Comparison of ENCODE assay signal across 10 mouse cellular contexts in genomic region chr9:56604797-56605442, GRCm38 (mm10).
A peak's percentile ranks its signal among the peaks of the same experiment; 100 is the strongest.
DNase-seq lines count a peak whose midpoint lies in the region.
"Had no signal": no experiment of that assay in that cellular context is flagged by ENCODE, and none has a peak within 500 bp of the region (broad histone marks: within the 10 kb centered on the region; RNA-seq: fewer than 3 reads in every experiment).

No protein-coding gene starts in this region.

- peak; percentile 21 to 54 for DNase-seq in cerebellum, postnatal 25 days
- no peak for DNase-seq in cerebellum, postnatal 4 days (ENCODE audit: low spot score in 2 of 2)
- DNase-seq in testis, postnatal 10 days (ENCODE audit: low spot score): peak; percentile 50
- DNase-seq in testis, postnatal 14 days (ENCODE audit: low spot score): no peak
- peak; percentile 56 for DNase-seq in kidney, postnatal 10 days
- DNase-seq in thymus, postnatal 10 days (ENCODE audit: low spot score in 2 of 2): no peak
- no peak for DNase-seq in cerebellum, adult 9-10 months
- no peak for DNase-seq in lung, postnatal 14 days
- DNase-seq: B cell, adult 2 months; right cerebral cortex, postnatal 14 days had no signal

Comparison
In these comparisons a context has a peak if more than half of its experiments do, and no peak if none do; other contexts are left out.
1. DNase-seq: peak in cerebellum, postnatal 25 days (2 of 2), testis, postnatal 10 days (single experiment) and kidney, postnatal 10 days (single experiment); none in cerebellum, postnatal 4 days (0 of 2), testis, postnatal 14 days (single experiment), thymus, postnatal 10 days (0 of 2), cerebellum, adult 9-10 months (single experiment) and lung, postnatal 14 days (single experiment).